Mouse (Mus musculus) bone marrow, adult 2 months (tissue): ENCODE results near the gene Naip6.
"Not testable (repeated sequence)": the region's sequence is repeated elsewhere in the genome, so short reads cannot be mapped to it uniquely, and the experiment has no call there.

Source experiments
- CTCF ChIP-seq: fragments of 200-500 bp; IDR thresholded peaks from 2 replicates; pipeline ENCODE4 v1.5.1; 2011; ENCODE audit warnings: low read length, control low read depth; ENCODE audit not compliant: control insufficient read depth, insufficient read depth
- POLR2A ChIP-seq: fragments of 200-500 bp; IDR thresholded peaks from 2 replicates; pipeline ENCODE4 v1.6.1; 2011; ENCODE audit warnings: low read depth, mild to moderate bottlenecking, control low read depth, low read length, borderline replicate concordance; ENCODE audit not compliant: control insufficient read depth

DNA sequence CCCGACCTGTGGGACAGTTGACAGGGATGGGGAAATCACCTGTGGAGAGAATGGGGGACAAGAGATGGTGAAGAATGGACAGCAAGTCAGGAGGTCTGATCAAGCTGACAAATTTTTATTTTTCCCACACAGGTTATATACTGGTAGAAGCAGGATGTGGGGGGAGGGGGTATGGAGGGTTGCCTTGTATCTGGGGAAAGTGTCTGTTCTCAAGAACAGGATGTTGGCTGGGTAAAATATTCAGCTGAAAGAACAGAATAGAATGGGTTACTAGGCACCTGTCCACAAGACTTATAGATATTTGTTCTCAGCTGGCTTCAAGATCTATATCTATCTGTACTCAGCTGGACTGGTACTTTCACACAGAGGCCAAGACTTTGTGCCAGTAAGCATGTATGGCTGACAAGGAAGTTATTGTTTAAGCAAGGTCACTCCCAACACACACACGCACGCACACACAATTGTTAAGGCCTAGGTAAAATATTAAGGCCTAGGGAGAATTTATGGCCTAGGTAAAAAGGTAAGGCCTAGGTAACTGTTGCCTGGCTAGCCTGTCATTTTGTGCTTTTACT, 4.9 kb upstream of the Naip6 start:
- TF ChIP-seq CTCF, POLR2A: not testable (repeated sequence)
